Mouse (Mus musculus) limb, embryonic 12.5 days (tissue): ENCODE measurements at regions not wholly inside any gene's neighbourhood (a gene's known extent, or its start where the extent isn't known, plus 50 kb on each side); places are given as distances from the start of the nearest gene placed in this dataset.

Experiments
- ATAC-seq: fragments of 200-750 bp; cut with Nextera tagmentation; 2 replicates; pipeline ENCODE4 v1.8.0; 2017; ENCODE audit warnings: low read depth, moderate TSS enrichment; ENCODE audit not compliant: insufficient number of reproducible peaks, insufficient read depth, low FRiP score, low TSS enrichment
- H3K27ac ChIP-seq: fragments of 300-500 bp; sonication (generic); 2 replicates; pipeline ENCODE4 v1.5.1; 2016; ENCODE audit warnings: mild to moderate bottlenecking, moderate library complexity
- H3K27me3 ChIP-seq: fragments of 300-500 bp; sonication (generic); 2 replicates; pipeline ENCODE4 v1.6.1; 2016; ENCODE audit warnings: mild to moderate bottlenecking, moderate library complexity
- H3K36me3 ChIP-seq: fragments of 300-500 bp; sonication (generic); 2 replicates; pipeline ENCODE4 v1.6.1; 2016; ENCODE audit warnings: mild to moderate bottlenecking, moderate library complexity
- H3K4me1 ChIP-seq: fragments of 300-500 bp; sonication (generic); replicated peaks from 2 replicates; pipeline ENCODE4 v1.6.1; 2016
- H3K4me2 ChIP-seq: fragments of 300-500 bp; sonication (generic); 2 replicates; pipeline ENCODE4 v1.6.1; 2016; ENCODE audit warnings: mild to moderate bottlenecking, moderate library complexity
- H3K4me3 ChIP-seq: fragments of 300-500 bp; sonication (generic); replicated peaks from 2 replicates; pipeline ENCODE4 v1.5.1; 2016; ENCODE audit warnings: mild to moderate bottlenecking
- H3K9ac ChIP-seq: fragments of 300-500 bp; sonication (generic); replicated peaks from 2 replicates; pipeline ENCODE4 v1.6.1; 2016; ENCODE audit warnings: mild to moderate bottlenecking, moderate library complexity
- H3K9me3 ChIP-seq: fragments of 300-500 bp; sonication (generic); 2 replicates; pipeline ENCODE4 v1.6.1; 2016; ENCODE audit warnings: mild to moderate bottlenecking, moderate library complexity
- WGBS: fragments of 180-500 bp; shearing (Covaris S2); methylation state at CpG from one replicate; pipeline ENCODE4 v1.1.7; 2016; 5-methylcytosine and 5-hydroxymethylcytosine counted together

DNA sequence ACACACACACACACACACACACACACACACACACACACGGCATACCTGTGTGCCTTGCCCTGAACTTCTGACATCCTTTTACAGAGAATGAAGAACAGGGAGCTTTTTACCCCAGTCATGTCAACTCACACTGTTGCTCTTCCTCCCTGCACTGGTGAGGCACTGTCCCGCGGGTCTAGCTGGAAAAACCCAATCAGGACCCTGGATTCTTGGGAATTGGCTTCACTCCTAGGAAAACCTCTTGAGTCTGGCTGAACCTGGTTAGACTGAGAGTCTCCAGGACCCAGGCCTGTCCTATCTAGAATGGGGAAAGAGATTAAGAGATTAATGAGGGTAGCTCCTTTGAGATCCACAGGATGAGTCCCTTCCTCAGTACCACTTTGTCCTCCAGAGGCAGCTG, 54.5 kb upstream of the Spred2 start:
- H3K4me3 ChIP-seq, result no peak overlapping the region
- no peak overlapping the region for H3K27ac ChIP-seq
- no peak overlapping the region for H3K4me2 ChIP-seq
- no peak for ATAC-seq
- H3K27me3 ChIP-seq, result no peaks in the 10 kb centered on the region
- no peak overlapping the region for H3K9ac ChIP-seq
- H3K4me1 ChIP-seq, result no peaks in the 10 kb centered on the region; the same call in 1 of the 2 replicates
- WGBS, result 79% methylated on average over 3 of the region's 3 CpGs
- H3K36me3 ChIP-seq, result no peaks in the 10 kb centered on the region
- peaks cover 6% of the 10 kb centered on the region; the same call in 1 of the 2 replicates for H3K9me3 ChIP-seq

DNA sequence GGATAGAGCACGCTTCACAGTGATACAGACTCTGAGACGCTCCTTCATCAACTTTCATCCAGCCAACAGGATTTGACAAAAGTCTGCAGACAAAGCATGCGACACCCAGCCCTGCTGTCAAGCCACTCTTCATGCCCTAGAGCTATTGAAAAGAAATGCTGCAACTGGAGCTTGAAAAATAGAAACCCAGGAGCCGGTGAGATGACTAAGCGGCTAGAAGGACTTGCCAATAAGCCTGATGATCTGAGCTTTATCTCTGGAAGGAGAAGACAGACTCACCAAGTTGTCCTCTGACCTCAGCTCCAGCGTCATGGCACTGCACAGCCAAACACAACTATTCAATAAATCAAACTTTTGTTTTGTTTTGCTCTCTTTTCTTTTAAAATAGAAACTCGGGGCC, 54.0 kb upstream of the Spred2 start:
- Histone ChIP-seq H3K4me2 (no peak overlapping the region), H3K4me1 (no peaks in the 10 kb centered on the region; the same call in 1 of the 2 replicates), H3K9me3 (peaks cover 6% of the 10 kb centered on the region; the same call in 1 of the 2 replicates), H3K27ac (no peak overlapping the region), H3K4me3 (no peak overlapping the region), H3K27me3 (no peaks in the 10 kb centered on the region), H3K9ac (no peak overlapping the region), H3K36me3 (no peaks in the 10 kb centered on the region)
- 85% methylated on average over 7 of the region's 7 CpGs for WGBS
- ATAC-seq, result no peak

DNA sequence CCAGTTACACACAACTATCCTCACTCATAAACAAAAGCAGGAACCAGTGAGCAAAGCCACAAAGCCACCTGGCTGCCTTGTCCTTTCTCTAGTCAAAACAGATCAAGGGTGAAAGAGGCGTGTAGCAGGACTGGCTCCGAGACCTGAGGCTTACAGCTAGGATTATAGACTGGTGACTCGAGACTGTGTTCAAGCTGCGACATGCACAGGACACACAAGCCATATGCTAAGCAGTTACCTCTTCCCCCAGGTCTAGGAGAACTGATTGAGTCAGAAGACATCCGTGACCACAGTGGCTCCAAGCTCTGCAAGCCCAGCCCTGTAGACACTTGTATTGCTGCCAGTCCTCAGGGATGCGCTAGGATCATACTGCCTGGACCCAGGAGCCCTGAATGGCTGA, 50.4 kb upstream of the Spred2 start:
- no peaks in the 10 kb centered on the region for H3K27me3 ChIP-seq
- 82% methylated on average over 6 of the region's 6 CpGs for WGBS

More for the DNA sequence above, 50.4 kb upstream of the Spred2 start:
- no peak overlapping the region for H3K4me2 ChIP-seq
- H3K9ac ChIP-seq, result no peak overlapping the region
- H3K4me3 ChIP-seq, result no peak overlapping the region
- no peak for ATAC-seq
- no peaks in the 10 kb centered on the region for H3K36me3 ChIP-seq
- no peak overlapping the region for H3K27ac ChIP-seq
- H3K9me3 ChIP-seq, result no peaks in the 10 kb centered on the region
- 0 out of 2 replicates have a peak, but pooled peaks cover 9% of the 10 kb centered on the region for H3K4me1 ChIP-seq
